8 mouse cellular contexts compared by ENCODE assay signal in the genomic region with DNA sequence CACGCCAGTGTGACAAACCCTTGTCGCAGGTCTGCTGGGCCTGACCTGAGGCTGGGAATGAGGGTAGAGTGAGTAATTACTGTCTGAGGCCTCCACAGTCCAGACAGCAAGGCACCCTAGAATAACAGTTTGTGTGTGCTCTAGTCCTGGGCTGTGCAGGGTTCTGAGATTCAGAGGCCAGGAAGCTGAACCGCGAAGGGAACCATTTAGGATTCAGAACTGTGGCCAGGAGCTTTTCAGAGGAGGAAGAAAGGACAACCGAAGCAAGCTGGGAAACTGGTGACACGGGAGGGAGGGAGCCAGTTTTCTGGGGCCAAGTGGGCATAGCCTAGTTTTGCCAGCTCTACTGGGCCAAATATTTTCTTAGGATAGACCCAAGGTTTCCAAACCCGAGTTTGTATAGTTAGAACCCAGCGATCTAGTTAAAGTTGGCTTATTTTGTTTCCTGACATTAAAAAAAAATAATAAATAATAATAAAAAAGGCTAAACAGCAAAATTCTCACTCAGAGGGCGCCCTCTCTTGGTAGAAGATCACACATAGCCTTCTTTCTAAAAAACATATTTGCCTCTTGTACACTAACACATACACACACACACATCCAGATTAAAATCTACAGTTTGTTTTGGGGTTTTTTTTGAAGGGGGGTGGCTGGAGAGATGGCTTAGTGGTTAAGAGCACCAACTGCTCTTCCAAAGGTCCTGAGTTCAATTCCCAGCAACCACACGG. TPM values are rescaled to one million over a fixed set of nuclear protein-coding genes. Genes with fewer than 3 reads are reported as not detected.
A peak's percentile ranks its signal among the peaks of the same experiment; 100 is the strongest.
DNase-seq lines count a peak whose midpoint lies in the region; ATAC-seq and TF ChIP-seq lines count a peak whose summit lies in the region.
"Had no signal": no experiment of that assay in that cellular context is flagged by ENCODE, and none has a peak within 500 bp of the region (broad histone marks: within the 10 kb centered on the region; RNA-seq: fewer than 3 reads in every experiment).

No protein-coding gene starts in this region.

- WGBS in hindbrain, postnatal 0 days = 84% methylated on average over 10 of the region's 10 CpGs
- 91% methylated on average over 10 of the region's 10 CpGs for WGBS in hindbrain, embryonic 14.5 days
- WGBS in heart, embryonic 15.5 days = 81% methylated on average over 10 of the region's 10 CpGs

- H3K27me3 ChIP-seq in hindbrain, postnatal 0 days (ENCODE audit: insufficient read depth, low read length) = no peaks in the 10 kb centered on the region
- H3K27me3 ChIP-seq in hindbrain, embryonic 14.5 days (ENCODE audit: control insufficient read depth, insufficient read depth, low read length) = no peaks in the 10 kb centered on the region
- H3K27me3 ChIP-seq in heart, embryonic 15.5 days = no peaks in the 10 kb centered on the region
- H3K27me3 ChIP-seq: intestine, embryonic 15.5 days had no signal

- H3K36me3 ChIP-seq in hindbrain, postnatal 0 days (ENCODE audit: insufficient read depth, low read length) = no peaks in the 10 kb centered on the region
- H3K36me3 ChIP-seq in hindbrain, embryonic 14.5 days (replicated peaks; ENCODE audit: control insufficient read depth, insufficient read depth) = no peaks in the 10 kb centered on the region
- no peaks in the 10 kb centered on the region for H3K36me3 ChIP-seq in heart, embryonic 15.5 days
- H3K36me3 ChIP-seq: intestine, embryonic 15.5 days had no signal

- no peak overlapping the region for H3K4me2 ChIP-seq in hindbrain, postnatal 0 days (ENCODE audit: low read depth, low read length)
- H3K4me2 ChIP-seq in hindbrain, embryonic 14.5 days (replicated peaks) = no peak overlapping the region
- no peak overlapping the region for H3K4me2 ChIP-seq in heart, embryonic 15.5 days

- no peak overlapping the region for H3K9ac ChIP-seq in hindbrain, postnatal 0 days (replicated peaks; ENCODE audit: low read length)
- no peak overlapping the region for H3K9ac ChIP-seq in hindbrain, embryonic 14.5 days
- H3K9ac ChIP-seq in heart, embryonic 15.5 days = no peak overlapping the region
- H3K9ac ChIP-seq: intestine, embryonic 15.5 days had no signal

- DNase-seq in hindbrain, postnatal 0 days (ENCODE audit: low spot score) = no peak
- DNase-seq in hindbrain, embryonic 14.5 days (ENCODE audit: low spot score) = no peak
- DNase-seq in retina, embryonic 14.5 days (ENCODE audit: low spot score) = peak; percentile 26
- DNase-seq in retina, postnatal 1 day = no peak
- DNase-seq in right cerebral cortex, postnatal 4 days = peak; percentile 8
- no peak for DNase-seq in thymus, postnatal 25 days

- no peaks in the 10 kb centered on the region for H3K9me3 ChIP-seq in hindbrain, postnatal 0 days (ENCODE audit: low read length)
- H3K9me3 ChIP-seq in hindbrain, embryonic 14.5 days (ENCODE audit: control insufficient read depth, low read length) = no peaks in the 10 kb centered on the region
- H3K9me3 ChIP-seq in heart, embryonic 15.5 days (replicated peaks) = no peaks in the 10 kb centered on the region
- H3K9me3 ChIP-seq: intestine, embryonic 15.5 days had no signal

- 0 out of 2 replicates have a peak, but pooled peaks have one; percentile 32 for TF ChIP-seq CTCF in hindbrain, postnatal 0 days (IDR thresholded peaks at IDR 0.05; ENCODE audit: low read depth)

- no peaks in the 10 kb centered on the region for H3K4me1 ChIP-seq in hindbrain, postnatal 0 days (ENCODE audit: insufficient read depth, low read length)
- H3K4me1 ChIP-seq in hindbrain, embryonic 14.5 days (replicated peaks; ENCODE audit: control insufficient read depth, insufficient read depth, low read length) = 0 out of 2 replicates have a peak, but pooled peaks cover 5% of the 10 kb centered on the region
- 0 out of 2 replicates have a peak, but pooled peaks cover 5% of the 10 kb centered on the region for H3K4me1 ChIP-seq in heart, embryonic 15.5 days (replicated peaks)
- H3K4me1 ChIP-seq: intestine, embryonic 15.5 days had no signal

- no peak for ATAC-seq in hindbrain, postnatal 0 days
- ATAC-seq in hindbrain, embryonic 14.5 days (ENCODE audit: low FRiP score) = no peak
- ATAC-seq in heart, embryonic 15.5 days (replicated peaks; ENCODE audit: insufficient number of reproducible peaks, insufficient read depth, low FRiP score, low read depth) = no peak
- ATAC-seq: intestine, embryonic 15.5 days had no signal

- no peak overlapping the region; the same call in 1 of the 2 replicates for H3K27ac ChIP-seq in hindbrain, postnatal 0 days
- H3K27ac ChIP-seq in hindbrain, embryonic 14.5 days = no peak overlapping the region
- H3K27ac ChIP-seq in heart, embryonic 15.5 days = peak overlapping the region; percentile 35; the same call in 1 of the 2 replicates
- H3K27ac ChIP-seq: intestine, embryonic 15.5 days had no signal

- no peak overlapping the region for H3K4me3 ChIP-seq in hindbrain, postnatal 0 days (ENCODE audit: low read length)
- no peak overlapping the region for H3K4me3 ChIP-seq in hindbrain, embryonic 14.5 days (replicated peaks; ENCODE audit: low read length)
- no peak overlapping the region for H3K4me3 ChIP-seq in heart, embryonic 15.5 days
- H3K4me3 ChIP-seq: intestine, embryonic 15.5 days had no signal

RNA-seq across cellular contexts. Expression of gene Gm45716, which starts 19.0 kb away (rescaled TPM):
- total RNA-seq in hindbrain, postnatal 0 days (2014; rRNA removed) = 5.6 and 13.5 TPM in 2 replicates
- polyA plus RNA-seq in hindbrain, postnatal 0 days (2015; fragmentation: Nextera tagmentation; extraction: Ambion mirVana) = 22.2 and 22.9 TPM in 2 replicates
- polyA plus RNA-seq in hindbrain, embryonic 14.5 days (2014; fragmentation: Nextera tagmentation; extraction: Ambion mirVana) = 20.4 and 25.6 TPM in 2 replicates
- 43.7 and 54.6 TPM in 2 replicates for polyA plus RNA-seq in heart, embryonic 15.5 days (2015; fragmentation: Nextera tagmentation; extraction: Ambion mirVana)

Comparison
In these comparisons a context has a peak if more than half of its experiments do, and no peak if none do; other contexts are left out.
1. DNase-seq: peak in retina, embryonic 14.5 days (single experiment) and right cerebral cortex, postnatal 4 days (single experiment); none in hindbrain, postnatal 0 days (single experiment), hindbrain, embryonic 14.5 days (single experiment), retina, postnatal 1 day (single experiment) and thymus, postnatal 25 days (single experiment).